Mouse (Mus musculus): ENCODE results near the gene Atp6v1e2.

DNA sequence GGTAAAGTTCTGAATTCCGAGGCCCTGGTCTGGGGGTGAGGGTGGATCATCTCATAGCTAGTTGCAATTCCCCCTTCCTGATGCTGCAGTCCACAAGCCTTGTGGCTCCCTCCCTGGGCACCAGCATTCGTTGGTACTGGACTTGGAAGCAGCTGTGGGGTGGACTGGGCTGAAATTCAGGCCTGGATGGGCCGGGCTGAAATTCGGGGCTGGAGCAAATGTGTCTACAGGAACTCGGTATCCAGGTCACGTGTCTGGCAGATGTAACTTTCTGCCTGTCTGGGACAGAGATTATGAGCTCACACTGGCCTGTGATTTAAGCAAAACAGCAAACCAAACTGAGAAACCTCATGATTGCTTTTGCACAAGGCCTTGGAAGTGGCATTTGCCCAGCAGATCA, 1.1 kb upstream of the Atp6v1e2 start:
- TF ChIP-seq CTCF (IDR thresholded peaks at IDR 0.05; ENCODE audit: borderline replicate concordance, extremely low read depth, insufficient read depth, insufficient read length) (no peak), POLR2A (IDR thresholded peaks at IDR 0.05; ENCODE audit: borderline replicate concordance, extremely low read depth, insufficient read depth, insufficient read length, poor library complexity, severe bottlenecking) (no peak)

Data from brain, embryonic 14.5 days (tissue).